Mouse (Mus musculus) stomach, embryonic 15.5 days (tissue): ENCODE results near the gene Wnk4. TPM values are rescaled to one million over a fixed set of nuclear protein-coding genes. Genes with fewer than 3 reads are reported as not detected.

Experiments
- ATAC-seq: fragments of 200-750 bp; cut with Nextera tagmentation; 2 replicates; pipeline ENCODE4 v1.8.0; 2017; ENCODE audit warnings: low read depth, moderate number of reproducible peaks, moderate TSS enrichment; ENCODE audit not compliant: insufficient read depth, low FRiP score
- H3K27ac ChIP-seq: fragments of 300-500 bp; sonication (generic); 2 replicates; pipeline ENCODE4 v1.5.1; 2015; ENCODE audit warnings: mild to moderate bottlenecking, inconsistent platforms
- H3K27me3 ChIP-seq: fragments of 300-500 bp; sonication (generic); replicated peaks from 2 replicates; pipeline ENCODE4 v1.6.1; 2015; ENCODE audit warnings: inconsistent platforms
- H3K36me3 ChIP-seq: fragments of 300-500 bp; sonication (generic); 2 replicates; pipeline ENCODE4 v1.6.1; 2015; ENCODE audit warnings: inconsistent platforms
- H3K4me1 ChIP-seq: fragments of 300-500 bp; sonication (generic); 2 replicates; pipeline ENCODE4 v1.6.1; 2015; ENCODE audit warnings: inconsistent platforms
- H3K4me2 ChIP-seq: fragments of 300-500 bp; sonication (generic); 2 replicates; pipeline ENCODE4 v1.6.1; 2015; ENCODE audit warnings: mild to moderate bottlenecking, inconsistent platforms
- H3K4me3 ChIP-seq: fragments of 300-500 bp; sonication (generic); replicated peaks from 2 replicates; pipeline ENCODE4 v1.5.1; 2015; ENCODE audit warnings: inconsistent platforms
- H3K9ac ChIP-seq: fragments of 300-500 bp; sonication (generic); 2 replicates; pipeline ENCODE4 v1.6.1; 2015; ENCODE audit warnings: inconsistent platforms
- H3K9me3 ChIP-seq: fragments of 300-500 bp; sonication (generic); 2 replicates; pipeline ENCODE4 v1.6.1; 2016; ENCODE audit warnings: inconsistent platforms
- WGBS: fragments of 180-500 bp; shearing (Covaris S2); methylation state at CpG from one replicate; pipeline ENCODE4 v1.1.7; 2015; 5-methylcytosine and 5-hydroxymethylcytosine counted together
- polyA plus RNA-seq: library from polyadenylated mRNA; unstranded; fragments of >200 nt; fragmentation: Nextera tagmentation; extraction: Ambion mirVana; gene quantifications from 2 replicates; pipeline ENCODE4 v1.2.1, GENCODE M21; 2015

Gene Wnk4
- polyA plus RNA-seq, 1 experiment from 2014 or later, result 19.8 TPM

DNA sequence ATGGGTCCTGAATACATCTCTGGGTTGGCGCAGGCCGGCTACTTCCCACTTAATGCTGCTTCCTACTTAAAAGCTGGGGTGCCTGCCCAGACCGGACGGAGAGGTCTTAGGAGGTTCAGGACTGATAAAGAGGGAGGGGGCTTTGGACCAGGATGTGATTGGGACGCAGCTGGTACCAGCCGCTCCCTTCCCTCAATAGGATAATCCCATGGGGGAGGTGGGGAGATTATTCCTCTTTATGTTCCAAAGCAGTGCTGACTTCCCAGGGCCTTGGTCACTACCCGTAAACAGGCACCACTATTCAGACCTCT, 13.7 kb upstream of the Wnk4 start:
- Histone ChIP-seq H3K9me3 (no peaks in the 10 kb centered on the region), H3K4me1 (peaks cover 11% of the 10 kb centered on the region; the same call in 1 of the 2 replicates), H3K4me3 (peak overlapping the region; percentile 66), H3K36me3 (no peaks in the 10 kb centered on the region), H3K27ac (peak overlapping the region; percentile 91), H3K9ac (peak overlapping the region; percentile 63; the same call in 1 of the 2 replicates), H3K27me3 (no peaks in the 10 kb centered on the region), H3K4me2 (peak overlapping the region; percentile 94)
- 0 out of 2 replicates have a peak, but pooled peaks have one; percentile 12 for ATAC-seq
- 10% methylated on average over 7 of the region's 7 CpGs for WGBS

DNA sequence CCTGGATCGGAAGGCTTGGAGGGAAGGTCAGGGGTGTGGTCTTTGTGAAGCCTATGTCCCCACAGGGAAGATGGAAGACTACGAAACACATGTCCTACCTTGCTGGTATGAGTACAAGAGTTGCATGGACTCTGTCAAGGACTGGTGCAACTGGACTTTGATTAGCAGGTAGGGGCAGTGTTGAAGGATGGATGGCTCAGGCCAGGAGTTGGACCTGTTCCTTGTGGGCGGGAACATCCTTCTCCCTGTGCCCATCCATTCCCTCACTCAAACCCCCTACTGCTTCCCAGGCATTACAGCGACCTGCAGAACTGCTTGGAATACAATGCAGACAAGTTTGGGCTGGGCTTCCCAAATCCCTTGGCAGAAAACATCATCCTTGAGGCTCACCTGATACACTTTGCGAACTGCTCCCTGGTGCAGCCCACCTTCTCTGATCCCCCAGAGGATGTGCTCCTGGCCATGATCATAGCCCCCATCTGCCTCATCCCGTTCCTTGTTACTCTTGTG, 12.8 kb upstream of the Wnk4 start:
- Histone ChIP-seq H3K4me1 (peaks cover 13% of the 10 kb centered on the region; the same call in 1 of the 2 replicates), H3K36me3 (no peaks in the 10 kb centered on the region), H3K4me2 (peak overlapping the region; percentile 94), H3K9me3 (no peaks in the 10 kb centered on the region), H3K27ac (no peak overlapping the region), H3K4me3 (peak overlapping the region; percentile 66), H3K27me3 (no peaks in the 10 kb centered on the region), H3K9ac (no peak overlapping the region)
- WGBS, result 81% methylated on average over 6 of the region's 6 CpGs
- no peak for ATAC-seq

DNA sequence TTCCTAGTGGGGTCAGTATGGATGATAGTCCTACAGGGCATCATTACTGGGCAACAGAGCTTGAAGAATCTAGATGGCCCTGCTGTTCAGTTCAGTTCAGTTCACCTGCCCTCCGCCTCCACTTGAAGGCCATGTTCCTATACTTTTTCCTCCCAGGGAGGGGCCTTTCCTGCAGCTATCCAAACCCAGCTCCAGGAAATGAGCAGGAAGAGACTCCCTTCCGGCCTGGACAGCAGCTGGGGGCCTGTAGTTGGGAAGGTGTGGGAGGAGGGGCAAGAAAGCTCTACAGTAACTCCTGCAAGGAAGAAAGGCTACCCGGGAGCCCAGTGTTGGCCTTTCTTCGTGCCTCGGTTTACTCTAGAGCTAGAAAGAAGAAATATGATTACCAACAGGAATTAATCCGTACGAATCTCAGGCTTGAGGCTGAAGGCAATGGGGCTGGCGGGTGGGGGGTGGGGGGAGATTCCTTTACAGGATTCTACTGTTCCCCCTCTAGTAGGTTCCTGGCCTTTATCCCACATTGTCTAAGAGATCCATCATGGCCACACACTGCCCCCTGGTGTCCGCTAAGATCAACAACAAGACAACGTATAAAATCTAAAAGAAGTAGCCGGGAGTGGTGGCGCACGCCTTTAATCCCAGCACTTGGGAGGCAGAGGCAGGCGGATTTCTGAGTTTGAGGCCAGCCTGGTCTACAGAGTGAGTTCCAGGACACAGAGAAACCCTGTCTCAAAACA, 11.9 kb upstream of the Wnk4 start:
- Histone ChIP-seq H3K4me3 (no peak overlapping the region; the same call in 1 of the 2 replicates), H3K9me3 (no peaks in the 10 kb centered on the region), H3K27me3 (no peaks in the 10 kb centered on the region), H3K27ac (peak overlapping the region; percentile 48; the same call in 1 of the 2 replicates), H3K4me1 (peaks cover 17% of the 10 kb centered on the region; the same call in 1 of the 2 replicates), H3K36me3 (no peaks in the 10 kb centered on the region), H3K4me2 (peak overlapping the region; percentile 94), H3K9ac (no peak overlapping the region)
- WGBS, result 27% methylated on average over 14 of the region's 14 CpGs
- no peak for ATAC-seq

DNA sequence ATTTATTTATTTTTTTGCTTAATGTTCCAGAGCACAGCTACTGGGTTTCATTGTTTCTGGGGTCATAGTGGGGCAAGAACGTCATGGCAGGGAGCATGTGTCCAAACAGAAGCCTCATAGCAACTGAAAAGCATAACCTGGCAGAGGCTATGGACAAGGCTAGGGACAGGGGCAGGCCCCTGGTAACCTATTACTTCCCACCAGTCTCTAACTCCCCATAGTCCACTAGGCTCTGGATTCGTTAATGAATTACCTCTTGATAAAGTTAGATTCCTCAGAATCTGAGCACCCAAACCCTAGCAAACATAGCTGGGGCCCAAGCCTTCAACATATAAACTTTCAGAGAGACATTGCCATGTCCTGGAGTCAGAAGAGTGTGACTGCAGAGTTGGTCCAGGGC, 9.3 kb upstream of the Wnk4 start:
- H3K9me3 ChIP-seq, result no peaks in the 10 kb centered on the region
- H3K36me3 ChIP-seq, result 0 out of 2 replicates have a peak, but pooled peaks cover 1% of the 10 kb centered on the region
- H3K27me3 ChIP-seq, result no peaks in the 10 kb centered on the region
- H3K9ac ChIP-seq, result no peak overlapping the region
- no peak overlapping the region for H3K4me2 ChIP-seq
- peaks cover 25% of the 10 kb centered on the region for H3K4me1 ChIP-seq
- no peak overlapping the region for H3K27ac ChIP-seq
- 59% methylated on average over 2 of the region's 2 CpGs for WGBS
- no peak overlapping the region for H3K4me3 ChIP-seq
- no peak for ATAC-seq

DNA sequence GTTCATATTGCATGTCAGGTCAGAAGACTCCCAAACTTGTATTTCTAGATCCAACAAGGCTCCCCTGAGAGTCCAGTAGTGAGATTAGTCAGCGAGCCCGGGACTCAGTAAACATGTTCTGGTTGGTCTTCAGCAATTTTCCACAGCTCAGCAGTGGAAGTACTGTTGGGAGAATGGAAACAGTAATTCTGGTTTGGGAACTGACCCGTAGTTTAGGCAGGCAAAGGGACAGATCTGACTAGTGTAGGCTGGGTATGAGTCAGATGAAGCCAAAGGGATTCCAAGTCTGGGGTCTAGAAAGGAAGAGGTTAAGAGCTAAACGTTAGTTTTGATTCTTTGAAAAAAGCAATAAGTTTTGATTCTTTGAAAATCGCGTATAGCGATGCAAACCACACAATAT, 7.4 kb upstream of the Wnk4 start:
- H3K27me3 ChIP-seq, result no peaks in the 10 kb centered on the region
- peaks cover 17% of the 10 kb centered on the region for H3K4me1 ChIP-seq
- ATAC-seq, result no peak
- peak overlapping the region; percentile 93 for H3K27ac ChIP-seq
- H3K9me3 ChIP-seq, result no peaks in the 10 kb centered on the region
- H3K4me3 ChIP-seq, result peak overlapping the region; percentile 87
- peak overlapping the region; percentile 92 for H3K4me2 ChIP-seq
- H3K36me3 ChIP-seq, result peaks cover 7% of the 10 kb centered on the region; the same call in 1 of the 2 replicates
- WGBS, result 4% methylated on average over 7 of the region's 7 CpGs
- H3K9ac ChIP-seq, result peak overlapping the region; percentile 88; the same call in 1 of the 2 replicates

DNA sequence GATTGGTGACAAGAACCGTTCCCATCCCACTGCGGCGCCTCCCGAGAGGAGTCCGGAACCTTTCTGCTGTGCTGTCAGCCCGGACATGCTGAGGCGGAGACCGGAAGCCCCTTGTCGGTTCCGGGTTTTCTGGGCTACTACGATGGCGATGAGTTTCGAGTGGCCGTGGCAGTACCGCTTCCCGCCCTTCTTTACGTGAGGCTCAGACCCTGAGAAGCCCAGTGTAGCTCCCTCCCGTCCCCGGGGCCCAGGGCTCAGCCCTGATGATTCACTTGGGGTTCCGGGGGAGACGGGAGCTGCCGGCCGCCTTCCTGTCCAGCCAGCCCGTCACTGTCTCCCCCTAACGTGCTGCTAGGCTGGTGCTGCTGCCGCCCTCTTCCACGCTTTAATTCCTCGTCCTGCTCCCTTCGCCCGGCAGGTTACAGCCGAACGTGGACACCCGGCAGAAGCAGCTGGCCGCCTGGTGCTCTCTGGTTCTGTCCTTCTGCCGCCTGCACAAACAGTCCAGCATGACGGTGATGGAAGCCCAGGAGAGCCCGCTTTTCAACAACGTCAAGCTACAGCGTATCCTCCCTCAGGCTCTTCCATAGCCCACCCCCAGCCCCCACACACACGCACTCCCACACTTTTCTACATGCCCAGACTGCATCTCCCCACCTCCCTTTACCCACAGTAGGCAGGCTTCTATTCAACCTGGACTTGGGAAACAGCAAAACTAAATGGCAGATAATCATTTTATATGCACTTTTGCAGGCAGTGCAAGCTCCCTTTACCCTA, 6.6 kb upstream of the Wnk4 start, which contains the start of gene Vps25:
Gene Vps25 (plus strand): TSS at position 95 of the 777 bp plus-strand sequence.
- WGBS, result under 1% methylated on average over 40 of the region's 40 CpGs
- Histone ChIP-seq H3K4me2 (peak within 1 kb of the TSS; percentile 92), H3K9ac (peak within 1 kb of the TSS; percentile 88), H3K9me3 (no peaks in the 10 kb centered on the region), H3K27ac (peak within 1 kb of the TSS; percentile 93), H3K27me3 (no peaks in the 10 kb centered on the region), H3K4me1 (peaks cover 23% of the 10 kb centered on the region), H3K4me3 (peak within 1 kb of the TSS; percentile 87), H3K36me3 (peaks cover 15% of the 10 kb centered on the region)
- peak; percentile 71 for ATAC-seq

DNA sequence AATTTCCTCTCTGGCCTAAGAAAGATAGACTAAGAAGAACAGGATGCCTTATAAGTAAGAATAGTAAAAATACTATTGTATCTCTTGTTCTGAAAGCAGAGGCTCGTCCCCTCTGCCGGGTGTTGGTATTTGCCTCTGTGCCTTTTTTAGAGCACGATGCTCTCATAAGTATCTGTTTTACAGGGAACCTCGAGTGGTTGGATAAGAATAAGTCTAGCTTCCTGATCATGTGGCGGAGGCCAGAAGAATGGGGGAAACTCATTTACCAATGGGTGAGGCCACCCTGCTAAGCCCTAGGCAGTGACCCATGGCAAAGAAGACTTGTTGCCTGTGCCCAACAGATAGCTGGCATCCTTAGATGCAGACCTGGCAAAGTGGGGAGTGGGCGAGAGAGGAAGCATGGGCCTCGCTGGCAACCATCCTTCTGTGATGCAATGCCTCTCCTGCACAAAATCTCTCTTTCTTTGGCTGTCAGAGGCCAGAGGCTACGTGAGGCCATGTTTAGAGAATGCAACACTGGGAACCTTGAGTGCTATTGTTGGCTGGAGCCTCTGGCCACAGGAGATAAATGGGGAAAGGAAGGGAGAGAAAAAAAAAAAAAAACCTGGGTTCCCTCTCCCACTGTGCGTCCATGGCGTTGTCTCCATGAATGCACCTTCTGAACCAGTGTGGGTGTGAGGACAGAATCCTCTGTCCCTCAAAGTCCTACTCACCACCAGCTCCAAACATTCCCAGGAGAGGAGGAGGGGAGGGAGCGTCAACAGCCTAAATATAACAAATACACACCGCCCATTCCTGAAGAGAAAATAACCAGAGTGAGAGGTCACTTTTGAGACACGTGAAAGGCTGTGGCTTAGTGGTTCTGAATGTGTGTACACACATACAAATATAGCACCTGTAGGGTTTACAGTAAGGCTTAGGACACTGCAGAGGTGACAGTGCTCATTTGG, 4.3 kb upstream of the Wnk4 start:
- ATAC-seq, result no peak
- no peak overlapping the region for H3K4me2 ChIP-seq
- no peaks in the 10 kb centered on the region for H3K27me3 ChIP-seq
- peaks cover 15% of the 10 kb centered on the region for H3K36me3 ChIP-seq
- H3K4me3 ChIP-seq, result no peak overlapping the region
- no peak overlapping the region for H3K27ac ChIP-seq
- 86% methylated on average over 13 of the region's 13 CpGs for WGBS
- H3K4me1 ChIP-seq, result peaks cover 38% of the 10 kb centered on the region
- H3K9ac ChIP-seq, result no peak overlapping the region
- no peaks in the 10 kb centered on the region for H3K9me3 ChIP-seq

DNA sequence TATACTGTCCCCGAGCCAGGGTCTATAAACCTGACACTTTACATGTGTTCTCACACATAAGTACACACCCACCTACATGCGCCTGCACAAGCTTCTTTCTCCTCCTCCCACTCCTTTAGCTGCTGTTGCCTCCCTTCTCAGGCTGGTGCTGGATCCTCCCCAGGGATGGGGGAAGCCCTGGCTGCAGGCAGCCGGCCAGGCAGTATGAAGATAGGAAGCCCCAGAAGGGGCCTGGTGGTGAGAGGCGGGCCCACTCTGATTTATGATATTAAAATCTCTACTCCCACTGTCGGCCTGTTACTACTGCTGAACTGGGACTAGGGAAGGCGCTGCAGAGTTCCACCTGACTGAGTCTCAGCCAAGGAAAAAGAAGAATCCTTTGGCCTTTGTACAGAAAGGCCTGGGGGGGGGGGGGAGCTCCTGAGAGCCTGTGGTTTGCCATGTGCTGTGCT, 1.1 kb upstream of the Wnk4 start:
- 11% methylated on average over 6 of the region's 6 CpGs for WGBS
- peaks cover 18% of the 10 kb centered on the region for H3K27me3 ChIP-seq
- peaks cover 15% of the 10 kb centered on the region for H3K36me3 ChIP-seq
- peak; percentile 33 for ATAC-seq
- no peaks in the 10 kb centered on the region for H3K9me3 ChIP-seq
- H3K4me2 ChIP-seq, result peak overlapping the region; percentile 94
- H3K9ac ChIP-seq, result no peak overlapping the region
- peaks cover 52% of the 10 kb centered on the region for H3K4me1 ChIP-seq
- H3K4me3 ChIP-seq, result peak overlapping the region; percentile 61
- peak overlapping the region; percentile 92 for H3K27ac ChIP-seq

DNA sequence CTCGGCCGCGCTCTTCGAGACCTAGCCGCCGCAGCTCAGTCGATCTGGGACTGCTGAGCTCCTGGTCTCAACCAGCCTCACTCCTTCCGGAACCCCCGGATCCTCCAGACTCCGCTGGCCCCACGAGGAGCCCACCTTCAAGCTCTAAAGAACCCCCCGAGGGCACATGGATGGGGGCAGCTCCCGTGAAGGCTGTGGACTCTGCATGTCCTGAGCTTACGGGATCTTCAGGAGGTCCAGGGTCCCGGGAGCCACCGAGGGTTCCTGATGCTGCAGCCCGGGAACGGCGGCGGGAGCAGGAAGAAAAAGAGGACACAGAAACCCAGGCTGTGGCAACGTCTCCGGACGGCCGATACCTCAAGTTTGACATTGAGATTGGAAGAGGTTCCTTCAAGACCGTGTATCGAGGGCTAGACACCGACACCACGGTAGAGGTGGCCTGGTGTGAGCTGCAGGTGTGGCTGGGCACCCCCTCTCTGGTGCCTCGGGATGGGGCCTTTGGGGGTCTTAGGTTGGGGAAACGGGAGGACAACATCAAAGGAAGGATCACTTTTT, 536 bp downstream of the Wnk4 start:
- H3K27me3 ChIP-seq, result peaks cover 26% of the 10 kb centered on the region
- H3K36me3 ChIP-seq, result peaks cover 15% of the 10 kb centered on the region
- H3K27ac ChIP-seq, result peak overlapping the region; percentile 92
- H3K4me2 ChIP-seq, result peak overlapping the region; percentile 94
- whole genome bisulfite sequencing, result under 1% methylated on average over 30 of the region's 30 CpGs
- H3K9ac ChIP-seq, result peak overlapping the region; percentile 82
- peak overlapping the region; percentile 61 for H3K4me3 ChIP-seq
- H3K9me3 ChIP-seq, result no peaks in the 10 kb centered on the region
- no peak for ATAC-seq
- peaks cover 54% of the 10 kb centered on the region for H3K4me1 ChIP-seq

DNA sequence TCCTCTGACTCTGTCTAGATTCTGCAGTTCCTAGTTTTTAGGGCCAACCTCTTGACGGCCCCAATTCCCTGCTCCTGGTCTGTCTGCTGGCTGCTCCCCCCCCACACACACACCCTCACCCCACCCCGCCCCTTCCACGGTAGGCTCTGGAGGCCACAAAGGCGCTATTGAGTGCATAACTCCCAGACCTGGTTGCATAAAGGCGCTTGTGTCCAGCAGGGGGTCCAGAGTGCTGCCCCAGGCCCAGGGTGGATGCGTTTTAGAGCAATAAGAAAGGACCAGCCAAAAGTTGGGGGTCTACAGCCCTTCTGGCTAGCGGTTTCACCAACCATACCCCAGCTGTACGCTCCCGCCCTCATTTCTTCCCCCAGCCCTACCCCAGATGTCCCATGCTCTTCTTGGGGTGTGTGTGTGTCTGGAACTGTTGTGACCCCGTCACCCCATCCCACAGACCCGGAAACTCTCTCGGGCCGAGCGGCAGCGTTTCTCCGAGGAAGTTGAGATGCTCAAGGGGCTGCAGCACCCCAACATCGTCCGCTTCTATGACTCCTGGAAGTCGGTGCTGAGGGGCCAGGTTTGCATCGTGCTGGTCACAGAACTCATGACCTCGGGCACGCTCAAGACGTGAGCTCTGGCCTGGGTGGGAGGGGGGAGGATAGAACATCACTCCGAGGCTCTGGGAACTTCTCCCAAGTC, 2.1 kb downstream of the Wnk4 start:
- Histone ChIP-seq H3K4me3 (peak overlapping the region; percentile 61), H3K4me1 (peaks cover 54% of the 10 kb centered on the region), H3K36me3 (peaks cover 8% of the 10 kb centered on the region; the same call in 1 of the 2 replicates), H3K4me2 (peak overlapping the region; percentile 94), H3K9ac (0 out of 2 replicates have a peak overlapping the region, but pooled peaks have one; percentile 19), H3K27me3 (peaks cover 26% of the 10 kb centered on the region), H3K9me3 (no peaks in the 10 kb centered on the region), H3K27ac (no peak overlapping the region)
- no peak for ATAC-seq
- 10% methylated on average over 24 of the region's 24 CpGs for WGBS
